Mouse (Mus musculus): Measurements from ENCODE around the gene Ccdc28b. TPM values are rescaled to one million over a fixed set of nuclear protein-coding genes. Genes with fewer than 3 reads are reported as not detected.

Ccdc28b gene
- polyA plus RNA-seq, 1 experiment, result 14.8 TPM

GRCm38 (mm10) chr4:129645204-129645603, 21.5 kb upstream of the Ccdc28b start:
- no peaks in the 10 kb centered on the region for H3K27me3 ChIP-seq (ENCODE audit: control insufficient read depth, insufficient read depth, insufficient read length)
- H3K4me3 ChIP-seq, result no peak overlapping the region
- no peak overlapping the region for H3K4me2 ChIP-seq (ENCODE audit: low read depth)
- TF ChIP-seq TCF12 (IDR thresholded peaks at IDR 0.05; ENCODE audit: insufficient read depth, poor library complexity, severe bottlenecking), result no peak
- TF ChIP-seq POLR2AphosphoS2 (IDR thresholded peaks at IDR 0.05; ENCODE audit: insufficient read length, low read depth), result no peak
- no peak for TF ChIP-seq E2F4 (IDR thresholded peaks at IDR 0.05; ENCODE audit: insufficient read depth)
- TF ChIP-seq TCF3 (IDR thresholded peaks at IDR 0.05; ENCODE audit: insufficient read length, low read depth), result no peak
- TF ChIP-seq USF1 (IDR thresholded peaks at IDR 0.05; ENCODE audit: low read depth), result no peak
- TF ChIP-seq POLR2A (IDR thresholded peaks at IDR 0.05; ENCODE audit: insufficient read length, low read depth), result no peak
- TF ChIP-seq CEBPB (IDR thresholded peaks at IDR 0.05; ENCODE audit: insufficient read depth, poor library complexity, severe bottlenecking), result no peak
- TF ChIP-seq MYOD1 (IDR thresholded peaks at IDR 0.05; ENCODE audit: control insufficient read depth in 1 of 3, insufficient read length in 2 of 3, low read depth in 2 of 3), result no peak
- no peak for TF ChIP-seq MAX (IDR thresholded peaks at IDR 0.05; ENCODE audit: low read depth)
- no peak for TF ChIP-seq SRF (IDR thresholded peaks at IDR 0.05; ENCODE audit: control insufficient read depth, insufficient read length, low read depth)
- no peak for TF ChIP-seq REST (IDR thresholded peaks at IDR 0.05; ENCODE audit: insufficient read depth, insufficient read length)
- H3K36me3 ChIP-seq (ENCODE audit: control insufficient read depth, insufficient read depth), result peaks cover 30% of the 10 kb centered on the region
- no peak overlapping the region for H3ac ChIP-seq (ENCODE audit: control insufficient read depth, insufficient read length)
- peaks cover 2% of the 10 kb centered on the region for H3K79me2 ChIP-seq (ENCODE audit: control insufficient read depth, insufficient read depth)

GRCm38 (mm10) chr4:129641756-129642155, 18.0 kb upstream of the Ccdc28b start:
- Histone ChIP-seq H3K36me3 (ENCODE audit: control insufficient read depth, insufficient read depth) (peaks cover 10% of the 10 kb centered on the region), H3K27me3 (ENCODE audit: control insufficient read depth, insufficient read depth, insufficient read length) (no peaks in the 10 kb centered on the region), H3K79me2 (ENCODE audit: control insufficient read depth, insufficient read depth) (peaks cover 25% of the 10 kb centered on the region), H3K4me2 (ENCODE audit: low read depth) (peak overlapping the region; percentile 86), H3K4me3 (peak overlapping the region; percentile 54), H3ac (ENCODE audit: control insufficient read depth, insufficient read length) (no peak overlapping the region)
- TF ChIP-seq MYOG (IDR thresholded peaks at IDR 0.05; ENCODE audit: control insufficient read depth in 1 of 3, insufficient read depth in 1 of 3, insufficient read length in 2 of 3, low read depth in 2 of 3) (peak in 2 of 3 experiments; percentile 57 to 68), TCF12 (IDR thresholded peaks at IDR 0.05; ENCODE audit: insufficient read depth, poor library complexity, severe bottlenecking) (no peak), USF1 (IDR thresholded peaks at IDR 0.05; ENCODE audit: low read depth) (no peak), MYOD1 (IDR thresholded peaks at IDR 0.05; ENCODE audit: control insufficient read depth in 1 of 3, insufficient read length in 2 of 3, low read depth in 2 of 3) (peak in 2 of 3 experiments; percentile 37 to 67), SRF (IDR thresholded peaks at IDR 0.05; ENCODE audit: control insufficient read depth, insufficient read length, low read depth) (no peak)

- Histone ChIP-seq H3K4me2 (ENCODE audit: low read depth) (peak within 1 kb of the TSS; percentile 86), H3K27me3 (ENCODE audit: control insufficient read depth, insufficient read depth, insufficient read length) (no peaks in the 10 kb centered on the region), H3K4me3 (peak within 1 kb of the TSS; percentile 54), H3K36me3 (ENCODE audit: control insufficient read depth, insufficient read depth) (peaks cover 19% of the 10 kb centered on the region), H3K79me2 (ENCODE audit: control insufficient read depth, insufficient read depth) (peaks cover 25% of the 10 kb centered on the region), H3ac (ENCODE audit: control insufficient read depth, insufficient read length) (peak within 1 kb of the TSS; percentile 14)
- TF ChIP-seq POLR2AphosphoS2 (IDR thresholded peaks at IDR 0.05; ENCODE audit: insufficient read length, low read depth) (peak; percentile 78), TCF12 (IDR thresholded peaks at IDR 0.05; ENCODE audit: insufficient read depth, poor library complexity, severe bottlenecking) (no peak), POLR2A (IDR thresholded peaks at IDR 0.05; ENCODE audit: insufficient read length, low read depth) (peak; percentile 71), TCF3 (IDR thresholded peaks at IDR 0.05; ENCODE audit: insufficient read length, low read depth) (no peak), MYOD1 (IDR thresholded peaks at IDR 0.05; ENCODE audit: control insufficient read depth in 1 of 3, insufficient read length in 2 of 3, low read depth in 2 of 3) (peak in 1 of 3 experiments; percentile 19), E2F4 (IDR thresholded peaks at IDR 0.05; ENCODE audit: insufficient read depth) (peak; percentile 68), SRF (IDR thresholded peaks at IDR 0.05; ENCODE audit: control insufficient read depth, insufficient read length, low read depth) (peak; percentile 42), USF1 (IDR thresholded peaks at IDR 0.05; ENCODE audit: low read depth) (peak; percentile 37), MAX (IDR thresholded peaks at IDR 0.05; ENCODE audit: low read depth) (no peak)
These were observed 17.1 kb upstream of the Ccdc28b start, which contains the start of gene Txlna for GRCm38 (mm10) chr4:129640638-129641467. Gene Txlna (minus strand): TSS chr4:129641065.

- TF ChIP-seq TCF3 (IDR thresholded peaks at IDR 0.05; ENCODE audit: insufficient read length, low read depth), result no peak
- no peak for TF ChIP-seq POLR2A (IDR thresholded peaks at IDR 0.05; ENCODE audit: insufficient read length, low read depth)
- no peak for TF ChIP-seq REST (IDR thresholded peaks at IDR 0.05; ENCODE audit: insufficient read depth, insufficient read length)
- no peak for TF ChIP-seq POLR2AphosphoS2 (IDR thresholded peaks at IDR 0.05; ENCODE audit: insufficient read length, low read depth)
- TF ChIP-seq MYOG (IDR thresholded peaks at IDR 0.05; ENCODE audit: control insufficient read depth in 1 of 3, insufficient read depth in 1 of 3, insufficient read length in 2 of 3, low read depth in 2 of 3), result no peak
- TF ChIP-seq CEBPB (IDR thresholded peaks at IDR 0.05; ENCODE audit: insufficient read depth, poor library complexity, severe bottlenecking), result no peak
- TF ChIP-seq MAX (IDR thresholded peaks at IDR 0.05; ENCODE audit: low read depth), result no peak
- TF ChIP-seq MYOD1 (IDR thresholded peaks at IDR 0.05; ENCODE audit: control insufficient read depth in 1 of 3, insufficient read length in 2 of 3, low read depth in 2 of 3), result no peak
- no peak for TF ChIP-seq E2F4 (IDR thresholded peaks at IDR 0.05; ENCODE audit: insufficient read depth)
- TF ChIP-seq SRF (IDR thresholded peaks at IDR 0.05; ENCODE audit: control insufficient read depth, insufficient read length, low read depth), result no peak
- TF ChIP-seq TCF12 (IDR thresholded peaks at IDR 0.05; ENCODE audit: insufficient read depth, poor library complexity, severe bottlenecking), result no peak
- peak overlapping the region; percentile 54 for H3K4me3 ChIP-seq
- H3ac ChIP-seq (ENCODE audit: control insufficient read depth, insufficient read length), result peak overlapping the region; percentile 14
- H3K4me2 ChIP-seq (ENCODE audit: low read depth), result peak overlapping the region; percentile 82
- no peaks in the 10 kb centered on the region for H3K27me3 ChIP-seq (ENCODE audit: control insufficient read depth, insufficient read depth, insufficient read length)
- H3K79me2 ChIP-seq (ENCODE audit: control insufficient read depth, insufficient read depth), result peaks cover 25% of the 10 kb centered on the region
- peaks cover 24% of the 10 kb centered on the region for H3K36me3 ChIP-seq (ENCODE audit: control insufficient read depth, insufficient read depth)
These were observed 16.4 kb upstream of the Ccdc28b start for GRCm38 (mm10) chr4:129640101-129640637.

Measured in myocyte (in vitro differentiated cells).